Mouse (Mus musculus): ENCODE measurements at regions not wholly inside any gene's neighbourhood (a gene's known extent, or its start where the extent isn't known, plus 50 kb on each side); places are given as distances from the start of the nearest gene placed in this dataset.

GRCm38 (mm10) chr1:127009699-127010098 is 179.1 kb upstream of the Nckap5 start:
- no peak for DNase-seq (ENCODE audit: low spot score)

DNA sequence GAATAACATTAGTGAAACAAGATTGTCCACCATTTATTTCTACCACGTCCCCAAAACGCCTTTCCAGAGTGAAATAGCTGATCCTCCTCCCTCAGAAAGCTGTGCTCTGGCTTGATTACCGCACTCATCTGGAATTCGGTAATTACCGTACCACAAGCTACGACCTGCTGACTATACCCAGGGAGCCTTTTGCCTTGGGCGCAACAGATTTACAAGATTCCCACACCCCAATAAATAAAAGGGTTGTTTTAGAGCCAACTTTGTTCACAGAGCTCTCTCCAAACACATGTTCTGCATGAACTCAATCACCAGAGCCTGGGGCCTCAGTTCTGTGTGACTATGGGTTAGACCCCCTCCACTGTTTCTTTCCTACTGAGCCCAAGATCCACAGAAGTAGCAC is 171.1 kb upstream of the Nckap5 start:
- DNase-seq (ENCODE audit: low spot score): no peak

GRCm38 (mm10) chr1:126993061-126993640 is 162.6 kb upstream of the Nckap5 start:
- no peak for DNase-seq (ENCODE audit: low spot score)

DNA sequence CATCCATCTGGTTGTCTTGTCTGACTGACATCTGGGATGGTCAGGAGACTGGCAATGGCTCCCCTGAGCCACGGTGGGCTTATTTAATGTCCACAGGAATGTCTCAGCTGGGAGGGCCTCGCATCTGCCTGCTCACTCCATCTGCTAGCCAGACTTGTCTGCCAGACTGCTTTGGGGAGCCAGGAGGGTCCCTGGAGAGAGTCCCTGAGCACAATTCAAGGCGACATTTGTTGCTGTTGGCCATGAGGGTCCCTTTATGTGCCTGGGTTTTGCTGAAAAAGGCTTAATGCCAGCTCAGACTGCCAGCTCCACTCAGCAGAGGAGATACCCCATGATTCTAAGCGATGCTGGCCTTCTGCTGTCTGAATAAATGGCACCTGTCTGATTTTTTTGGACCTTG is 161.8 kb upstream of the Nckap5 start:
- DNase-seq (ENCODE audit: low spot score): no peak

DNA sequence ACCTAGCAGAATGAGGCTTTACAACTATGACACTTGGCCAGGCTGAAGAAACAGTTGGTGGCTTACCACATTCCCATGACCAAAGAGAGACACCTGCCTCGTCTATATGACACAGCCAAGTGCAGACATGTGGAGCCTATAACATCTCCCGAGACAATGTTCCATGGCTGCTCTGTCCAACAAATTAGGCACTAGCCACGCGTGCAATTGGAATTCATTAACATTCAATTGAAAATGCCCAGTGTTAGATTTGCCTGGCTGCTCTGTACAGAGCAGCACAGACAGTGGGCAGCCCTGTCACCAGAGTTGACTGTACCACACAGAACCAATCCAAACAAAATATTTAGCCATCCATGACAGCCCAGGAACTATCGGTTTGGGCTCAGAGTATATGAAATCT is 152.2 kb upstream of the Nckap5 start:
- no peak for DNase-seq (ENCODE audit: low spot score)

GRCm38 (mm10) chr1:126980311-126980710 is 149.7 kb upstream of the Nckap5 start:
- DNase-seq (ENCODE audit: low spot score): no peak

- DNase-seq (ENCODE audit: low spot score): no peak
Measured at GRCm38 (mm10) chr1:126973871-126974270, 143.3 kb upstream of the Nckap5 start.

GRCm38 (mm10) chr1:126971777-126972421 is 141.3 kb upstream of the Nckap5 start:
- no peak for DNase-seq (ENCODE audit: low spot score)

DNA sequence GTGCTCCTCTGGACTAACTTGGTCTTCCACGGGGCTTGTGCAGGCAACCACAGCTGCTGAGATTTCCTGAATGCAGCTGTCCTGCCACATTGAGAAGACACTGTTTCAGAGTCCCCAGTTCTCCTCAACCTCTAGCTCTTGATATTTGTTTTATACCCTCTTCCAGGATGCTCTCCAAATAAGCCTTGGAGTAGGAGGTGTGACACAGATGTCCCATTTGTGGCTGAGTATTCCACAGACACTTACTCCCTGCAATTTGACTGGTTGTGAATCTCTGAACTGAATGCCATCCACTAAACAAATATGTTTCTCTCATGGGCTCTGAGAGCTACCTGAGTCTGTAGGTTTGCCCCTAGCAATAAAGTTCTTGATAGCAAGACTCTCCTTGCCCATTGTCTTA is 140.5 kb upstream of the Nckap5 start:
- DNase-seq (ENCODE audit: low spot score): no peak

DNA sequence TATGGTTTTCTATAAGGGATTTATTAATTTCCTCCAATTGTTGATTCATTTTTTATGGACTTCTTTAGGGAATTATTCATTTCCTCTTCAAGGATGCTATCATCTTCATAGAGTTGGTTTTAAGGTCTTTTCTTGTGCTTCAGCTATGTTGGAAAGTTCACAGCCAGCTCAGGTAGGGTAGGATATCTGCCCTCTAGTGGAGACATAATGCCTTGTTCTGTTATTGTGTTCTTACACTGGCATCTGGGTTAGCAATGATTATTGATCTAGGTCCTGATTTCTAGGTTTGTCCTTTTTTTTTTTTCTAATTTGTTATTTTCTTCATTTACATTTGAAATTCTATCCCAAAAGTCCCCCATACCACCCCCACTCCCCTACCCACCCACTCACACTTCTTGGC is 135.8 kb upstream of the Nckap5 start:
- no peak for DNase-seq (ENCODE audit: low spot score)

DNA sequence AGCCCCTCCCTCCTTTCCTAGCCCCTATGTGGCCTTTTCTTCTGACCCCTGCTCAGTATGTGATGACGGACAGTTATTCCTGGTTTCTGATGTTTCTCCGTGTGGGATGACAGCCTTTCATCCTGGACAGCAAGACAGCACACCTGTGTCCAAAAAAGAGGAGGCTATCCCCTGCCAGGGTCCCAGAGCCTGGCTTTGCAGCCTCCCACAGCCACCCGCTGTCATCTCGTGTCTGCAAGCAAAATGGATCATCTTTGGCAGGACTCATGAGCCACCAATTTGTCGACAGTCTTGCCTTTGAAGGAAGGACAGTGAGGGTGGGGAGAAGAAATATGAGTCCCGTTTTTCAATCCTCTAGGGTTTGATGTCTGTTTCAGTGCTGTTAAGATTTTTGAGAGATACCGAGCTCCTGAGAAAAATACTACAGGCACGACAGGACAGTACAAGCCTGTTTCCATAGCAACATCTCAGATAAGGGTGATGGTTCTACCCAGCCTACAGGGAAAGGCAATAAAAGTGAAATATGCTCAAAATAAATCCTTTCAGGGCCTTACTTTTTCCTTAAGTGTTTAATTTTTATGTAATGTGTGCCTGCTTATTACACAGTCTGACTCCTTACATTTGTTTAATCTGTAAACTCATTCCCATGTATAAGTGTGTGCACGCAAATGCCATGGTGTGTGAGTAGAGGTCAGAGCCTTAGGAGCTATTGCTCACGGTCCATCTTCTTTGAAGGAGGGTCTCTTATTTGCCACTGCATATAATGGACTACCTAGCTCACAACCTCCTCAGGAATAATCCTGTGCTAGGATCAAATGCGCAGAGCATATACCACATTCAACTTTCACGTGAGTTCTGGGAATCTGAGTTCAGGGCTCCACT is 125.5 kb upstream of the Nckap5 start:
- DNase-seq (ENCODE audit: low spot score): no peak

GRCm38 (mm10) chr1:126947860-126948259 is 117.3 kb upstream of the Nckap5 start:
- DNase-seq (ENCODE audit: low spot score): no peak

DNA sequence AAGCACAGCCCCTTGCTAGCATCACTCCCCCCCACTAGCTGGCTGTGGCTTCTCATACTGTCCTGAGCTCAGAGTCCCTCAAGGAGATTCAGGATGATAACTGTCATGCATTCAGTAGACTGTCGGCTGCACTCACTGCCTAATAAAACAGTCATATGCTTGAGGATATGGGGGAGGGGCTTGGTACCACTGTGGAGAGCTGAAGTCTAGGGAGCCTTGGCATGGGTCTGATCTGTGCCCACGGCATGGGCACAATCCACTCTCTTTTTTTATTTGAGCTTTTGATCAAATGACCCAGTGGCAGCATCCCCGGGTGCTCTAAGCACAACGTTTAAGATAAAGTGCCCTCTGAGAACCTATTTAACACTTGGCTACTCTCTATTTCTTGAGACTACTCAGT is 102.1 kb upstream of the Nckap5 start:
- DNase-seq (ENCODE audit: low spot score): no peak

DNA sequence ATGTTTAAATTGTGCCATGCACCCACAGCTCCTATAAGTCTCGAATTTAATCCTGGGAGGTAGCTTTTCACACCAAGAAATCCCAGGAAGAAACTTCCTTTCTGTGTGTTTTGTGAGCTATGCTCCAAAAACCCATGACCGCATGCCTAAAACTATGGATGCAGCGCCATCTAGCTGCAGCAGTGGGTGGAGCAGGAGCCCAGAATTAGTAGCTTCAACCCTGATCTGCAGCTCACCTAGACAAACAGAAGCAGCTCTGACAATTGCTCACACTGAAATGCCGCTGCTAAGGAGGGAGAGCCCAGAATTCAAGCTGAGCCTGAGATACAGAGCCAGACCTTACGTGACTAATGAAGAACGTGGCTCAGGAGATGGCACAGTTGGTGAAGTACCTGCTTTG is 101.2 kb upstream of the Nckap5 start:
- DNase-seq (ENCODE audit: low spot score): peak; percentile 33

DNA sequence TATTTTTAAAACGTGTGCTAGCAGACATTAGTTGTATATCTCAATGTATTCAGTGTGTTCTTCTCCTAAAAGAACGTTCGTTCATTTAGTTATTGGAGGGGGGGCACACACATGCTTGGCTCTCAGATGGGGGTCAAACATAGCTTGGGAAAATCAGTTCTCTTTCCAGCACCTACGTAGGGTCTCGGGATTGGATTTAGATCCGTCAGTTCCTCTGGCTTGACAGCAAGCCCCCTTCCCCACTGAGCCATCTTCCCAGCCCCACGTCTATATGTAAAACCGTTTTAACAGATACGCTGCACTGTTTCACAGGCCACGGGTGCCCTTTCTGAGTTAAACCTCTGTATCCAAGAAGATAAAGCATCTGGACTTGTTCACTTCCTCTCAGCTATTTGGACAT is 100.5 kb upstream of the Nckap5 start:
- no peak for DNase-seq (ENCODE audit: low spot score)

DNA sequence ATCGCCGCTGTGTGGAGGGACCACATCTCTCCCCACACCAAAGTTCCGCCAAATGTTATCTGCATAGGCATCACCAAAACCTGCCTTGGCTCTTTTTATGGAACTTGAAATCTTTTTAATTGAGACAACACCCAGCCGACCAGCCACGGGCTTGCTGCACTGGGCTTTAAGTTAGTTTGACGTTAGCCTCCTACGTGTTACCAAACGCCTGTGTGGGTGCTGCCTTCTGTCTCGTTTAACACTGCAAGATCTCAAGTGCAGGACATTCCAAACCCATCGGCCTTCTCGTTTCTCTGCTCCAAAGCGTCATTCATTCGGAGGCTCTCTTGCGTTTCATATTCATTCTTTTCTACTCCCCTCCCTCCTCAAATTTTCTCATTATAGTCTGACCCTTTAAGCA is 100.0 kb upstream of the Nckap5 start:
- no peak for DNase-seq (ENCODE audit: low spot score)

DNA sequence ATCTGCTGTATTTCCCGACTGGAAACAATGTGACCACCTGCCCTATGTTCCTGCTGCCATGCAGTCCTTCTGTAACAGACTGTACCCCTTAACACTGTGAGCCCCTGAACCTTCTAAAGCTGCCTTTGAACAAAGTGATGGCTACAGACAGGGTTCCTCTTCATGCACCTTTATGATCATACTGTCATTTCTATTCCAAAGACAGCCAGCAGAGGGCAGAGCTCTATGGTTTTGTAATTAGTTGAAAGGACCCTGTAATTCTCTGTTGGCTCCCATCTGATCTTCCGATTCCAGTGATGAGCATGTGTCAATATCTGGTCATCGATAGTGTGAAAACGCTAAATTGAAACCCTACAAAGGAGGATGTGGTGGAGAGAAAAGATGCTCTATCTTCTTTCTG is 99.1 kb upstream of the Nckap5 start:
- DNase-seq (ENCODE audit: low spot score): no peak

GRCm38 (mm10) chr1:126928186-126928585 is 97.6 kb upstream of the Nckap5 start:
- DNase-seq (ENCODE audit: low spot score): no peak

DNA sequence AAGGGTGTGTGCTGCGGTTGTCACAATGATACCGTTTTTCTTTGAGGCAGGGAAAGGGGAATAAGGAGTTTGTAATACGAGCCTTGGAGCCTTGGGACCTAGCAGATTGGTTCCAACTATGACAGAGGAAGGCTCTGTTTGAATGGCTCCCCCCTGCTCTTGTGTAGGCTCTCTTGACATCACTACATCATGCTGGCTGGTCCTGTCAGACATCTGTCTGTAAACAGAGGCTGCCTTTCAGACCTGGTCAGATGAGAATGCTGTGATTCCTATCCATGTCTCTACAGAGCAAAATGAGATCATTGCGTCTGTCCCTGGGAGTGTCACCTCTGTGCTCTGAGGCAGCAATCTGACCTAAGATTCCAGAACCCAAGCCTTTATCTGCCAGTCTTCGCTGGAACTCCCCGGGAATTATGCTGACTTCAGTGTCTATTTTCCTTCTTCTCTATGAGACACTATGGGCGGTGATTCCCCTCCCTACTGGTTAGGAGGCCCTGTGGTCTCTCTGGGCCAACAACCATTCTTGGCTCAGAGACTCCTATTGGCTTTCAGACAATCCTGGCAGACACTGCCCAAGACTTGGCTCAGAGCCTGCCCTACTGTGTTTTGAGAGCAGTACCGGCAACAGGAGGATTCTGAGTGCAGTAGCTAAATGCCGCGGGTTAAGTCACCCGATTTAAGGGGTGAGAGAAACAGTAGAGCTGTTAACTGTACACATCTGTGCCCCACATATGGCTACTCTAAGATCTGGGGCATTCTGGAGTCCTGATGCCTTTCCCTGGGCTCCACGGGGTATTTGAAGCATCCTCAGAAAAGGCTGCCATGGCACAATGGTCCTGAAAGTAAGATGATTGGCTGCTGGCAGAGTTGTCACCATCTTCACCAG is 94.8 kb upstream of the Nckap5 start:
- DNase-seq (ENCODE audit: low spot score): peak; percentile 35

- DNase-seq (ENCODE audit: low spot score): no peak
Measured at GRCm38 (mm10) chr1:126923981-126924380, 93.4 kb upstream of the Nckap5 start.

- peak; percentile 56 for DNase-seq (ENCODE audit: low spot score)
Measured at GRCm38 (mm10) chr1:126922231-126922630, 91.6 kb upstream of the Nckap5 start.

DNA sequence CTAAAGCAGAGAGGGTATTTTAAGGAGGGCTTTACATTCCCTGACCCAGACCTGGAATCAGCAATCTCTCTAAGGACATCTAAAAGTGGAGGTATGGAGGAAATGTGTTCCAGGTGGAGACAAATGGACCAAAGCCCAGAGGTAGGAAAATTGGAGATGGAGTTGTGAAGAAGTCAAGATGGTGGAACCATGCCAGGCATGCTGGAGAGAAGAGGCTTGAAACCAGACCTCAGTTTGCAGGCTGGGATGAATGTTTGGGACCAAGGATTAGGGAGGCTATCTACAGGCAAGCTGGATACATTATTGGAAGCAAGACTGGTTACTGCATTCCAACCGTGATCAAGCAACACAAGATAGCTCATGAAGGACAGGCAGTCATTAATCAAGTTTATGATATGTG is 88.3 kb upstream of the Nckap5 start:
- no peak for DNase-seq (ENCODE audit: low spot score)

All from testis, postnatal 14 days (tissue).